Comparison of ENCODE assay signal across 15 mouse cellular contexts in genomic region chr2:3102360-3102759, GRCm38 (mm10). TPM values are rescaled to one million over a fixed set of nuclear protein-coding genes. Genes with fewer than 3 reads are reported as not detected.
DNase-seq lines count a peak whose midpoint lies in the region; ATAC-seq and TF ChIP-seq lines count a peak whose summit lies in the region.
"Had no signal": no experiment of that assay in that cellular context is flagged by ENCODE, and none has a peak within 500 bp of the region (broad histone marks: within the 10 kb centered on the region; RNA-seq: fewer than 3 reads in every experiment).

No protein-coding gene starts in this region.

- H3K9ac ChIP-seq in lung, postnatal 0 days (replicated peaks; ENCODE audit: low read depth), result no peak overlapping the region
- H3K9ac ChIP-seq: embryonic facial prominence, embryonic 12.5 days; forebrain, embryonic 12.5 days; heart, embryonic 15.5 days; liver, embryonic 14.5 days; midbrain, embryonic 12.5 days had no signal

- TF ChIP-seq CTCF in G1E (IDR thresholded peaks at IDR 0.05; ENCODE audit: low read depth, low read length), result no peak
- TF ChIP-seq CTCF in lung, postnatal 0 days (IDR thresholded peaks at IDR 0.05), result no peak

- H3K4me3 ChIP-seq in G1E (ENCODE audit: low read depth, low read length), result no peak overlapping the region
- no peak overlapping the region for H3K4me3 ChIP-seq in lung, postnatal 0 days (ENCODE audit: low read depth, low read length)
- H3K4me3 ChIP-seq: embryonic facial prominence, embryonic 12.5 days; forebrain, embryonic 12.5 days; heart, embryonic 15.5 days; midbrain, embryonic 12.5 days had no signal

- peak; percentile 86 for TF ChIP-seq EP300 in lung, postnatal 0 days (IDR thresholded peaks at IDR 0.05)

- H3K4me2 ChIP-seq in lung, postnatal 0 days (replicated peaks; ENCODE audit: low read depth, low read length), result no peak overlapping the region
- H3K4me2 ChIP-seq: embryonic facial prominence, embryonic 12.5 days; forebrain, embryonic 12.5 days; heart, embryonic 15.5 days; midbrain, embryonic 12.5 days had no signal

- no peaks in the 10 kb centered on the region for H3K9me3 ChIP-seq in G1E (replicated peaks)
- no peaks in the 10 kb centered on the region for H3K9me3 ChIP-seq in lung, postnatal 0 days (ENCODE audit: low read length)
- H3K9me3 ChIP-seq: embryonic facial prominence, embryonic 12.5 days; heart, embryonic 15.5 days had no signal

- H3K36me3 ChIP-seq in G1E (replicated peaks), result no peaks in the 10 kb centered on the region
- no peaks in the 10 kb centered on the region for H3K36me3 ChIP-seq in lung, postnatal 0 days (ENCODE audit: insufficient read depth, low read length)
- H3K36me3 ChIP-seq: embryonic facial prominence, embryonic 12.5 days; forebrain, embryonic 12.5 days; heart, embryonic 15.5 days; midbrain, embryonic 12.5 days had no signal

- H3K4me1 ChIP-seq in G1E (ENCODE audit: insufficient read depth, low read depth, low read length), result 0 out of 2 replicates have a peak, but pooled peaks cover 2% of the 10 kb centered on the region
- H3K4me1 ChIP-seq in lung, postnatal 0 days (ENCODE audit: insufficient read depth, low read depth, low read length), result no peaks in the 10 kb centered on the region
- H3K4me1 ChIP-seq: embryonic facial prominence, embryonic 12.5 days; forebrain, embryonic 12.5 days; heart, embryonic 15.5 days; midbrain, embryonic 12.5 days had no signal

- ATAC-seq in G1E (ENCODE audit: extremely low read depth, insufficient number of reproducible peaks, low FRiP score, poor library complexity, severe bottlenecking), result peak; percentile 15
- peak; percentile 52 for ATAC-seq in lung, postnatal 0 days

- DNase-seq in kidney, adult 11 months, result peak; percentile 58
- no peak for DNase-seq in kidney, postnatal 4 days
- DNase-seq in G1E (ENCODE audit: low spot score), result no peak
- peak; percentile 79 for DNase-seq in MEL-GATA-1-ER (ENCODE audit: extremely low read depth, low read depth)
- DNase-seq in lung, postnatal 0 days (ENCODE audit: low spot score), result peak; percentile 41
- no peak for DNase-seq in cerebellum, adult 8-10 months
- no peak for DNase-seq in ovary, postnatal 10 days (ENCODE audit: low spot score)
- DNase-seq: cerebellum, postnatal 10 days; retina, postnatal 1 day had no signal

- no peak overlapping the region for H3K27ac ChIP-seq in lung, postnatal 0 days (ENCODE audit: low read length)
- H3K27ac ChIP-seq: embryonic facial prominence, embryonic 12.5 days; forebrain, embryonic 12.5 days; heart, embryonic 15.5 days; liver, embryonic 14.5 days; midbrain, embryonic 12.5 days; stomach, postnatal 0 days had no signal

- 25% methylated on average over 3 of the region's 3 CpGs for WGBS in lung, postnatal 0 days

- H3K27me3 ChIP-seq in G1E (ENCODE audit: insufficient read depth, low read length), result no peaks in the 10 kb centered on the region
- H3K27me3 ChIP-seq in lung, postnatal 0 days (replicated peaks; ENCODE audit: insufficient read depth, low read length), result no peaks in the 10 kb centered on the region
- H3K27me3 ChIP-seq: embryonic facial prominence, embryonic 12.5 days; forebrain, embryonic 12.5 days; heart, embryonic 15.5 days; midbrain, embryonic 12.5 days had no signal

RNA-seq across cellular contexts. Expression of gene Fam171a1, which starts 11.7 kb away (rescaled TPM):
- total RNA-seq in G1E (2014; fragmentation: Nextera tagmentation) (not detected in 2 replicates), G1E (2017) (0.11 TPM in 1 of 2 replicates, not detected in the other)
- not detected in 2 replicates for polyA plus RNA-seq in G1E (2012)
- 39.6 and 44.7 TPM in 2 replicates for polyA plus RNA-seq in lung, postnatal 0 days (2015; fragmentation: Nextera tagmentation; extraction: Ambion mirVana)

Comparison
In these comparisons a context has a peak if more than half of its experiments do, and no peak if none do; other contexts are left out.
1. DNase-seq: peak in kidney, adult 11 months (single experiment), MEL-GATA-1-ER (single experiment) and lung, postnatal 0 days (single experiment); none in kidney, postnatal 4 days (0 of 2), G1E (single experiment), cerebellum, adult 8-10 months (single experiment) and ovary, postnatal 10 days (single experiment).
2. RNA of gene Fam171a1, which starts 11.7 kb away (polyA plus RNA-seq): 39.6 to 44.7 TPM in lung, postnatal 0 days; not detected in G1E; every median in the first group is over 10 times any median in the second.